11 mouse cellular contexts compared by ENCODE assay signal in the genomic region with DNA sequence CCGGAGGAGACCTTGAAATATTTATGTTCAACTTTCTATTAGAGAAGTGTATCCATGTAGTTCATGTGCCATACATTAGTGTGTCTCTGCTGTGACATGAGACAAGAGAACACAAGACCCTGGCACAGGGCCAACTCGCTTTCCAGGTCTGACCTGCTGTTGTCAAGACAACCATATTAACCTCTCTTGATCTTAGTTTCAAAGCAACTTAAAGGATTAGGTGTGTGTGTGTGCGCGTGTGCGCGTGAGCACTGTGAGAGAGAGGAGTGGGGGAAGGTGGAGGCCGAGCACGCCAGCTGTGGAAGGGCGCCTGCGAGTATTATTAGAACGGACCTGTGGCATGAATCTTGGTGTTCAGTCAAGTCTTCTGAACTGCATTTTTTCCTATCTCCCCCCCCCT. TPM values are rescaled to one million over a fixed set of nuclear protein-coding genes. Genes with fewer than 3 reads are reported as not detected.
DNase-seq lines count a peak whose midpoint lies in the region; ATAC-seq and TF ChIP-seq lines count a peak whose summit lies in the region.
"Had no signal": no experiment of that assay in that cellular context is flagged by ENCODE, and none has a peak within 500 bp of the region (broad histone marks: within the 10 kb centered on the region; RNA-seq: fewer than 3 reads in every experiment).

No protein-coding gene starts in this region.

- H3K36me3 ChIP-seq in lung, embryonic 14.5 days (ENCODE audit: insufficient read depth), result peaks cover 31% of the 10 kb centered on the region
- H3K36me3 ChIP-seq in embryonic facial prominence, embryonic 15.5 days, result peaks cover 33% of the 10 kb centered on the region
- H3K36me3 ChIP-seq in intestine, embryonic 16.5 days (ENCODE audit: control insufficient read depth, insufficient read depth, low read length), result peaks cover 13% of the 10 kb centered on the region; the same call in 1 of the 2 replicates

- H3K9me3 ChIP-seq in lung, embryonic 14.5 days (ENCODE audit: low read depth, low read length), result peaks cover 8% of the 10 kb centered on the region; the same call in 1 of the 2 replicates
- H3K9me3 ChIP-seq in embryonic facial prominence, embryonic 15.5 days (replicated peaks), result no peaks in the 10 kb centered on the region
- H3K9me3 ChIP-seq in intestine, embryonic 16.5 days (ENCODE audit: control insufficient read depth, low read length), result 0 out of 2 replicates have a peak, but pooled peaks cover 1% of the 10 kb centered on the region
- H3K9me3 ChIP-seq: intestine, embryonic 15.5 days had no signal

- no peaks in the 10 kb centered on the region for H3K4me1 ChIP-seq in lung, embryonic 14.5 days (ENCODE audit: insufficient read depth)
- H3K4me1 ChIP-seq in embryonic facial prominence, embryonic 15.5 days, result peaks cover 9% of the 10 kb centered on the region; the same call in 1 of the 2 replicates
- H3K4me1 ChIP-seq in intestine, embryonic 16.5 days (ENCODE audit: control insufficient read depth, insufficient read depth, low read length), result peaks cover 3% of the 10 kb centered on the region

- intact Hi-C loops in gastrocnemius, postnatal 36 days (cut with DNase I), result no loop called here

- H3K27ac ChIP-seq in lung, embryonic 14.5 days (ENCODE audit: low read depth), result no peak overlapping the region
- H3K27ac ChIP-seq in embryonic facial prominence, embryonic 15.5 days (replicated peaks), result 0 out of 2 replicates have a peak overlapping the region, but pooled peaks have one; percentile 4
- no peak overlapping the region for H3K27ac ChIP-seq in intestine, embryonic 16.5 days (ENCODE audit: low read length)
- H3K27ac ChIP-seq: intestine, embryonic 15.5 days had no signal

- peak; percentile 42 for DNase-seq in gastrocnemius, postnatal 10 days
- no peak for DNase-seq in gastrocnemius, postnatal 36 days
- peak; percentile 41 for DNase-seq in lung, embryonic 14.5 days
- DNase-seq in lung, postnatal 25 days (ENCODE audit: low spot score), result no peak
- DNase-seq in NIH3T3 (ENCODE audit: low read depth), result peak; percentile 22
- DNase-seq: adrenal gland, postnatal 14 days had no signal

- no peak for ATAC-seq in lung, embryonic 14.5 days (ENCODE audit: insufficient read depth)
- ATAC-seq in embryonic facial prominence, embryonic 15.5 days (ENCODE audit: insufficient number of reproducible peaks, low FRiP score, low TSS enrichment, low read depth), result no peak
- ATAC-seq in erythroblast, adult 5-6 weeks (replicated peaks; ENCODE audit: low FRiP score, poor library complexity, severe bottlenecking), result no peak
- no peak for ATAC-seq in intestine, embryonic 16.5 days
- ATAC-seq: intestine, embryonic 15.5 days had no signal

- no peak overlapping the region for H3K9ac ChIP-seq in lung, embryonic 14.5 days
- no peak overlapping the region for H3K9ac ChIP-seq in embryonic facial prominence, embryonic 15.5 days
- H3K9ac ChIP-seq in intestine, embryonic 16.5 days (ENCODE audit: low read depth, low read length), result no peak overlapping the region
- H3K9ac ChIP-seq: intestine, embryonic 15.5 days had no signal

- no peak overlapping the region for H3K4me3 ChIP-seq in lung, embryonic 14.5 days (ENCODE audit: low read depth, low read length)
- H3K4me3 ChIP-seq in embryonic facial prominence, embryonic 15.5 days (replicated peaks), result no peak overlapping the region
- no peak overlapping the region for H3K4me3 ChIP-seq in intestine, embryonic 16.5 days (ENCODE audit: low read length)
- H3K4me3 ChIP-seq: intestine, embryonic 15.5 days; megakaryocyte, embryonic 14.5 days had no signal

- H3K4me2 ChIP-seq in lung, embryonic 14.5 days, result no peak overlapping the region
- no peak overlapping the region for H3K4me2 ChIP-seq in embryonic facial prominence, embryonic 15.5 days (replicated peaks)
- no peak overlapping the region for H3K4me2 ChIP-seq in intestine, embryonic 16.5 days (ENCODE audit: low read depth, low read length)
- H3K4me2 ChIP-seq: intestine, embryonic 15.5 days had no signal

- WGBS in lung, embryonic 14.5 days, result 73% methylated on average over 11 of the region's 11 CpGs
- WGBS in embryonic facial prominence, embryonic 15.5 days, result 70% methylated on average over 11 of the region's 11 CpGs
- 85% methylated on average over 11 of the region's 11 CpGs for WGBS in intestine, embryonic 16.5 days

- no peaks in the 10 kb centered on the region for H3K27me3 ChIP-seq in lung, embryonic 14.5 days (ENCODE audit: insufficient read depth, low read length)
- no peaks in the 10 kb centered on the region for H3K27me3 ChIP-seq in embryonic facial prominence, embryonic 15.5 days
- no peaks in the 10 kb centered on the region for H3K27me3 ChIP-seq in intestine, embryonic 16.5 days (replicated peaks; ENCODE audit: control insufficient read depth, insufficient read depth, low read length)
- H3K27me3 ChIP-seq: intestine, embryonic 15.5 days; megakaryocyte, embryonic 14.5 days had no signal

- no peak for TF ChIP-seq CTCF in lung, embryonic 14.5 days (IDR thresholded peaks at IDR 0.05; ENCODE audit: low read depth)

RNA-seq across cellular contexts. Expression of a gene that starts 15.0 kb away (rescaled TPM):
- total RNA-seq in gastrocnemius, postnatal 10 days (2021), result 10 to 100 TPM; 26.6 to 30.9 TPM
- total RNA-seq in gastrocnemius, postnatal 36 days (2021), result 10 to 100 TPM; 11.0 to 13.1 TPM
- polyA plus RNA-seq in lung, embryonic 14.5 days (2014; fragmentation: Nextera tagmentation; extraction: Ambion mirVana), result 30.3 and 31.6 TPM in 2 replicates
- polyA plus RNA-seq in embryonic facial prominence, embryonic 15.5 days (2015; fragmentation: Nextera tagmentation; extraction: Ambion mirVana), result 21.3 and 22.8 TPM in 2 replicates
- 35.9 and 39.0 TPM in 2 replicates for total RNA-seq in erythroblast, adult 5-6 weeks (2015; ENCODE audit: low replicate concordance)
- total RNA-seq in erythroblast, adult 5-6 weeks (2017; ENCODE audit: low replicate concordance), result 32.6 and 35.7 TPM in 2 replicates
- 12.4 and 12.6 TPM in 2 replicates for polyA plus RNA-seq in intestine, embryonic 16.5 days (2015; fragmentation: Nextera tagmentation; extraction: Ambion mirVana)

Comparison
In these comparisons a context has a peak if more than half of its experiments do, and no peak if none do; other contexts are left out.
1. DNase-seq: peak in gastrocnemius, postnatal 10 days (single experiment), lung, embryonic 14.5 days (single experiment) and NIH3T3 (single experiment); none in gastrocnemius, postnatal 36 days (0 of 2) and lung, postnatal 25 days (single experiment).